Mouse (Mus musculus): ENCODE results near the gene Mpped2. TPM values are rescaled to one million over a fixed set of nuclear protein-coding genes. Genes with fewer than 3 reads are reported as not detected.

The Mpped2 gene
- not detected in 2 replicates for total RNA-seq (2017)

DNA sequence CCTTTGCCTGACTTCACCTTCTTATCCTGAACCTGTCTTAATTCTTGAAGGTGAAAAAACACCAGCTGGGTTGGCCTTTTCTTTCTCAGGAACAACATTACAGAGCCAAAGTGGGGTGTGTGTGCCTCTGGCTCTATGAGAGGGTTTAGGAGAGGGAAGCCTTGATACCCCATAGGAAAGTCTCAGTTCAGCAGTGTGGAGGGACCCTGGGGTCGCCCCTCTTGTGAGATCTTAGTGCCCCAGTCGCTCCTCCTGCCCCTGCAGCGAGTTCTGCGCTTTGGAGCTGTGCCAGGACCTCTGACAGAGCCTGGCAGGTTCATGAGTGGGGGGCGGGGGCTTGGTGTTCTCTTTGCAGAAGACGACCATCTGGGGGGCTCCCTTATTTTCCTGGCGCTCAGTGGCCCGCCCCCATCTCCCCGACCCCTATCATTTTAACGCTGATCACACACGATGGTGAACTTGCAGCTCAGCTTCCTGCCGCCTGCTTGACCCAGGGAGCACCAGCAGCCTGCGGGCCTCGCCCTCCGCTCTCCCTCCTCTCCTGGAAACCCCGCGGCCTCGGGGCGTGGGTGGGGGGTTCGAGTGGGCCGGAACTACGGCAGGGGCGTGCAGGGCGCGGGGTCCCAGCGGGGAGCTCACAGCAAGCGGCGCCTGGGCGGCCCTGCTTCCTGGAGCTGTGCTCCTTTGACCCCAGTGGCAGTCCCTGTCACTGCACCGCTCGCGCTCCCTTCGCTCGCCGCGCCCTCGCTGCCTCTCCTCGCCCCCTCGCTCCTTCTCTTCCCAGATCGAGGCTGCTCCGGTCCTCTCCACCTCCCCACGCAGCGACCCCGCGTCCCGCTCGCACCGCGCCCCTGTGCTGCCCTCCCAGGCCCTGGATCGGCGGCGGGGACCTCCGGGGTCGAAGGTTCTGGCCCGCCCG, at the start of gene Mpped2:
Mpped2 (plus strand) TSS at position 487 of the 919 bp plus-strand sequence.
- no peak for ATAC-seq (ENCODE audit: extremely low read depth, insufficient number of reproducible peaks, low FRiP score, poor library complexity, severe bottlenecking)

DNA sequence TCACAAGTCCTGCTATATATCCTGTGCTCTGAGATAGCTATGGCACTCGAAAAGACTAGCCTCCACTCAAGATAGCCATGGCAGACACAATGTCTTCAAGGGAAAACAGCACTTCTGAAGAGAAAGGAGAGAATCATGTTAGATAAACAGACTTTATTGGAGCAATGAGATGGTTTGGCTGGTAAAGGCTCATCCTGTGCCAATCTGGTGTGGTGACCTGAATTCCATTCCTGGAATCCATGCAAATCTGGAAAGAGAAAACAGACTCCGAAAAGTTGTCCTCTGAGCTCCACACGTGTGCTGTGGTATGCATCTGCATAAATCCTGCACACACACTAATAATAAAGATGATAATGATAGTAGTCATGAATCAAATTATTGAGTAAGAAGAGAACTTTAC, 48.3 kb upstream of the Mpped2 start:
- ATAC-seq (ENCODE audit: extremely low read depth, insufficient number of reproducible peaks, low FRiP score, poor library complexity, severe bottlenecking), result no peak

DNA sequence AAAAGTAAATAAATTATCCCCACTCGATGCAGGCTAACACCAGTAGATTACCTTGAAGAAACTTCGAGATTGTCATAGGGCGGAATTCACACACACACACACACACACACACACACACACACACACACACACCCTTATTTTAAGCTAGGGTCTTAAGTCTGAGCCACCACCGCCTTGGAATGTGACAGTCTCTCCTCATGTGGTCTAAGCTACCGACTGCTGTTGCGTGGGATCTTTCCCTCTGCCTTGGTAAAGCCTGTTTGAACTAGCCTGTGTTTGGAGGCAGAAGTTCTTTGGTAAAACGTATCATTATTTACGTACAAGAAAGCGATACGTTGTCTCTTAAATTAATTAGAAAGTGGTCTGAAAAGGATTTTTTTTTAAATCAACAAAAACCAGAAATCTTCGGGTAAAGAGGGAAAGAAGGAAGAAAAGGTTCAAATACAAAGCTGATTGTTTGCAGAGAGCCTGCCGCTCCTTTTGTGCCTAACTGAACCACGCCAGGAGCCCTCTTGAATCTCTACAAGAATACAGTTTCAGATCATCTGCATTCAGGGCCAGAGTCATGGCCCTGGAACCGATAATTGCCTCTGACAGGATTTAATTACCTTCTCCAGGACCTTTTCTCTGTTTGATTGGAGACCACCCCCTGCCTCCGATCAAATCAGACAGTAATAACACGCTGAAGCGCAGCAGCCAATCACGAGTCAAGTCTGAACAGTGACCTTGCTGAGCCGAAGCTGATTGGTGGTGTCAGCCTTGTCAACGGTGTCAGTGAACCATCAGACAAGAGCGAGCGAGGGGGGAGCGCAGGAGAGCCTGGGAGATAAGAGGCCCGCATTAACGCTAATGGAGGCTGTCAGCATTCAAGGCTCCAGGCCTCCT, 43.1 kb upstream of the Mpped2 start:
- no peak for ATAC-seq (ENCODE audit: extremely low read depth, insufficient number of reproducible peaks, low FRiP score, poor library complexity, severe bottlenecking)

DNA sequence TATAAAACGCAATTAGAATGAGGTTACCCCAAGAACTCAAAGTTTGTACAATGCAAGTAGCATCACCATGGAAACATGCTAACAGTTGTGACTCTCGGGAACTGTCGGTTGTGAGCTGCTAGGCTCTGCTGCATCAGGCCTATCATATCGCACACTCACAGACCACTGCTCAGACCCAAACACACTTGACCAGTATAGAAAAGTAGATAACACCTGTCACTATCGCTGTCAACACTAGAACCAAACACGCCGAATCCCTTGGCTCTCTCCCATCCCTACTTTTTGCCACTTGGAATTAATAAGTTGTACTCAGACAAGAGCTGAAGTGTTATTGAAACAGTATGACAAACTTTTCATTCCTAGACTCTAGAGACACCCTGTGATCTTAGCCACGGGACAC, 40.9 kb upstream of the Mpped2 start:
- ATAC-seq (ENCODE audit: extremely low read depth, insufficient number of reproducible peaks, low FRiP score, poor library complexity, severe bottlenecking), result no peak

DNA sequence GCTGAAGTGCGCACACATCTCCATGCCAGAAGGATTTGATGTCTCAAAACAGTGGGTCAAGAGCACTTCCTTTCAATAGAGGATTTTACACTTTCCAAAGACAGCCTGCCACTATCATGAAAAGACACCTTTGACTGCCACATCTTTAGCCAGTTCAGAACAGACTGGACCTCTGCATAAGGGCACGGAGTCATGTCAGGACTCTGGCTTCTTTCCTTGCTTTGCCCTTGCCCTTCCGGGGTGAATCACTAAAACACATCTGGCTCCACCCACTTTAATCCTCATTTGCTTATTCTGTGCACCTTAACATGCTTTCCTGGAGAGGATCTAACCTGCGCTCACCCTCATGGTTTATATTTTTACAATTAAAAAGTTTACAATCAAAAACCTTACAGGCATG, 40.3 kb upstream of the Mpped2 start:
- no peak for ATAC-seq (ENCODE audit: extremely low read depth, insufficient number of reproducible peaks, low FRiP score, poor library complexity, severe bottlenecking)

GRCm38 (mm10) chr2:106653261-106653660, 39.8 kb upstream of the Mpped2 start:
- no peak for ATAC-seq (ENCODE audit: extremely low read depth, insufficient number of reproducible peaks, low FRiP score, poor library complexity, severe bottlenecking)

DNA sequence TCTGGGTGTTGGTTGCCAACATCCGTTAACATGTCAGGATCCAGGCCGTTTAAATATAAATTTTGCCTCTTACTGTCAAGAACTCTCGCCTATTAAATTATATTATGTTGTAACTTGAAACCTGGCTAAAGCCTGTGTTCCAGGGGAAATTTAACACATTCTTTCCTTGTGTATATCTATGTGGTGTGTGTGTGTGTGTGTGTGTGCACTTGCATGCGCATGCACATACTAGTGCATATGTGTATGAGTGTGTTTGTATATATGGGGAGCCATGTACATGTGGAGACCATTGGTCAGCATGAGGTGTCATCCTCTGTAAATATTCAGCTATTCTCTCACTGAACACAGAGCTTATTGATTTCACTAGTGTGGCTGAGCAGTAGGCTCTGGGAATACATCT, 37.8 kb upstream of the Mpped2 start:
- ATAC-seq (ENCODE audit: extremely low read depth, insufficient number of reproducible peaks, low FRiP score, poor library complexity, severe bottlenecking), result no peak

- no peak for ATAC-seq (ENCODE audit: extremely low read depth, insufficient number of reproducible peaks, low FRiP score, poor library complexity, severe bottlenecking)
These were observed 27.8 kb upstream of the Mpped2 start for GRCm38 (mm10) chr2:106665271-106665670.

GRCm38 (mm10) chr2:106674319-106674718, 18.8 kb upstream of the Mpped2 start:
- ATAC-seq (ENCODE audit: extremely low read depth, insufficient number of reproducible peaks, low FRiP score, poor library complexity, severe bottlenecking), result no peak

DNA sequence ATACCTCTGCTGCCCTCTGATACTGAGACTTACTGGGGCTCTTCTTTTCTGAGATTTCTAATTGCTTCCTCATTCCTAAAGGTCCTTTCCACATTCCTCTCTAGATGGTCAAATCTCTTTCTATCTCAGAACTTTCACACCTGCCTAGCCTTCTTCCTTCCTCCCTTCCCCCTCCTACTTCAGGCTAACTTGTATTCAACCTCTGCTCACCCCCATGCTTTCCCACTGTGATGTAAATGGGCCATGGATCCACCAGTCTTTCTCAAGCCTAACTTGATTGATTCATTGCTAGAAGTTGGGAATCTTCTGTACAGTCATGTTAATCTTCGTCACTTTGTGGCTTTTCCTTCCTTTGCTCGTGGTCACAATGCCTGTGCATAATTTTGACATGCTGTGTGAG, 15.6 kb upstream of the Mpped2 start:
- ATAC-seq (ENCODE audit: extremely low read depth, insufficient number of reproducible peaks, low FRiP score, poor library complexity, severe bottlenecking), result no peak

DNA sequence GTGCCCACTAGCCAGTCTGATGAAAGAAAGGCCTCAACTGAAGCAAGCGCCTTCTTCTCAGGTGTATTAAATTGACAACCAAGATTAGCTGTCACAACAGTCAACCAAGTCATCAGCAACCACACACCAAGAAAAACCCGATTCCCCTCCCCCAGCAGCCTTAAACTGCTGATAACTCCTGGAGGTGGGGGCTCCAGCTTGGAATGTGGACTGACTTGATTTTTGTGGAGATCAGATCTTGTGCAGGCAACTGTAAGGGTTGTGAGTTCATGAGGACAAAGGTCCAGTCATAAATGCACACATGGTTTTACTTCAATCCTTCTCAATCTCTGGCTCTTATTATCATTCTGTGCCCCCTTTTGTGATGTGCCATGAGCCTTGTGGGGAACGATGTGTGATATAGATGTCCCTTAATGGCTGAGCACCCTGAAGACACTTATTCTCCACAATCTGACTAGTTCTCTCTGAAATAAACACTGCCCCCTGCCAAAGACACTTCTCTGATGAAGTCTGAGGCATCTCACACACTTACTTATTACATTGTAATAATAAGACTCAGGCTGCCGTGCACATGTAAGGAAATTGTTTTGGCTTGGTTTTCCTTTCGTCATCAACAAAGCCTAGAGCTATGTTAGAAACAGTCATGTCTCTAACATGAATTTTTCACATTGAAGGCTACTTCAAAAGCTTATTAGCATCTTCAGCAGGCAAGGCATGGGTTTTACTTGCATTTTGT, 13.2 kb upstream of the Mpped2 start:
- ATAC-seq (ENCODE audit: extremely low read depth, insufficient number of reproducible peaks, low FRiP score, poor library complexity, severe bottlenecking), result no peak

GRCm38 (mm10) chr2:106683185-106683831, 9.8 kb upstream of the Mpped2 start:
- no peak for ATAC-seq (ENCODE audit: extremely low read depth, insufficient number of reproducible peaks, low FRiP score, poor library complexity, severe bottlenecking)

- ATAC-seq (ENCODE audit: extremely low read depth, insufficient number of reproducible peaks, low FRiP score, poor library complexity, severe bottlenecking), result no peak
These were observed 9.2 kb upstream of the Mpped2 start for GRCm38 (mm10) chr2:106683832-106684231.

- ATAC-seq (ENCODE audit: extremely low read depth, insufficient number of reproducible peaks, low FRiP score, poor library complexity, severe bottlenecking), result no peak
These were observed 1.2 kb upstream of the Mpped2 start for GRCm38 (mm10) chr2:106691753-106692363.

DNA sequence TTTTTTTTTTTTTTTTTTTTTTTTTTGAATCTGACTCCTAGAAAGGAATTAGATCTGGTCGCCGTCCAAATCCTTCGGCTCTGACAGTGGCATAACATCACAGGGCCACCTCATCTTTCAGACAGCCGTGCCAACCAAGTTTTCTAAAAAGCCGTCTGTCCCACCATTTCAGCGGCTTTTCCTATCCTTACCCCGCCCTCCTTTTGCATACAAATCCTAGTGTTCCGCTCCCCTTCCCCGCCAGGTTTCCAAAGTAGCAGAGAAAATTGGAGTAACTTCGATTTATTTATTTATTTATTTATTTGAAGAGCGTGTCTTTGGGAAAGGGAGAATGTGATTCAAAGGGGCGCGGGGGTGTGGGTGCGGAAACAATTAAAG, 675 bp upstream of the Mpped2 start:
- ATAC-seq (ENCODE audit: extremely low read depth, insufficient number of reproducible peaks, low FRiP score, poor library complexity, severe bottlenecking), result no peak

- no peak for ATAC-seq (ENCODE audit: extremely low read depth, insufficient number of reproducible peaks, low FRiP score, poor library complexity, severe bottlenecking)
These were observed 865 bp downstream of the Mpped2 start for GRCm38 (mm10) chr2:106693702-106694566.

DNA sequence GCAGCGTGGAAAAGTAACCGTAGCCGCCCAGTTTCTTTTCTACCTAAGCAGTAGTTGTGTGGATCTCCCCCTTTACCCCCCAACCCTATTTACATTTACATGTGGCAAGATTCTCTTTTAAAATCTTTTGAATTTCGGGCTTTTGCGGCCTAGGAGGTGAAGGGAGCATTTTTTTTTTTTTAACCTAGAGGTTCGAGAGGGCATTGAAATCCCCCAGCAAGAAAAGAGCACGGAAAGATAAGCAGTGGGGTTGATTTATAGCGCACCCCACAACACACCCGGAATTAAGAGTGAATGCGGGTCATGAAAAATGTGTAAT, 1.5 kb downstream of the Mpped2 start:
- no peak for ATAC-seq (ENCODE audit: extremely low read depth, insufficient number of reproducible peaks, low FRiP score, poor library complexity, severe bottlenecking)
